Mouse (Mus musculus) liver, adult 2 months (tissue): ENCODE data around the gene Mtor. TPM values are rescaled to one million over a fixed set of nuclear protein-coding genes. Genes with fewer than 3 reads are reported as not detected.

ENCODE experiments used
- DNase-seq: peaks from one replicate; pipeline ENCODE4 v3.0.0-alpha.2; 2011; ENCODE audit warnings: low read depth, low spot score; ENCODE audit errors: extremely low read depth
- H3K27ac ChIP-seq: fragments of 200-500 bp; replicated peaks from 2 replicates; pipeline ENCODE4 v1.5.1; 2012; ENCODE audit warnings: low read depth, mild to moderate bottlenecking, control low read depth, inconsistent platforms, low read length; ENCODE audit not compliant: insufficient read depth
- H3K27me3 ChIP-seq: fragments of 200-500 bp; 2 replicates; pipeline ENCODE4 v1.6.1; 2012; ENCODE audit warnings: mild to moderate bottlenecking, moderate library complexity, low read length, inconsistent platforms; ENCODE audit not compliant: control insufficient read depth, insufficient read depth
- H3K36me3 ChIP-seq: fragments of 200-500 bp; 2 replicates; pipeline ENCODE4 v1.6.1; 2012; ENCODE audit warnings: low read length, inconsistent platforms; ENCODE audit not compliant: control insufficient read depth, insufficient read depth
- H3K4me1 ChIP-seq: fragments of 200-500 bp; 2 replicates; pipeline ENCODE4 v1.6.1; 2011; ENCODE audit warnings: low read length; ENCODE audit not compliant: control insufficient read depth, insufficient read depth
- H3K4me3 ChIP-seq: fragments of 200-500 bp; 2 replicates; pipeline ENCODE4 v1.5.1; 2011; ENCODE audit warnings: low read depth, mild to moderate bottlenecking, control low read depth, low read length, moderate library complexity; ENCODE audit not compliant: insufficient read depth
- H3K79me2 ChIP-seq: fragments of 200-500 bp; 2 replicates; pipeline ENCODE4 v1.6.1; 2012; ENCODE audit warnings: inconsistent platforms, mild to moderate bottlenecking, low read length, moderate library complexity; ENCODE audit not compliant: control insufficient read depth, insufficient read depth
- H3K9ac ChIP-seq: fragments of 200-500 bp; 2 replicates; pipeline ENCODE4 v1.6.1; 2012; ENCODE audit warnings: low read depth, mild to moderate bottlenecking, control low read depth, inconsistent platforms, low read length
- CTCF ChIP-seq: fragments of 200-500 bp; IDR thresholded peaks from 2 replicates; pipeline ENCODE4 v1.5.1; 2011; ENCODE audit warnings: low read depth, low read length, control low read depth
- POLR2A ChIP-seq: fragments of 200-500 bp; IDR thresholded peaks from 2 replicates; pipeline ENCODE4 v1.6.1; 2011; ENCODE audit warnings: low read length, control low read depth; ENCODE audit not compliant: insufficient read depth; ENCODE audit errors: extremely low read depth
- WGBS: fragments of 180-500 bp; shearing (Covaris S2); methylation state at CpG from one replicate; pipeline ENCODE4 v1.1.7; 2018; 5-methylcytosine and 5-hydroxymethylcytosine counted together
- polyA plus RNA-seq: library from polyadenylated mRNA; depleted of rRNA; stranded (reverse); fragments of >200 nt; gene quantifications from 2 replicates; pipeline ENCODE4 v1.2.3, GENCODE M21; 2012
- total RNA-seq: library from RNA; depleted of rRNA; stranded (reverse); fragments of >200 nt; gene quantifications from 2 replicates; pipeline ENCODE4 v1.2.3, GENCODE M21; 2014

Mtor gene
- total and polyA plus RNA-seq, 2 experiments, result 11.7 to 18.5 TPM

DNA sequence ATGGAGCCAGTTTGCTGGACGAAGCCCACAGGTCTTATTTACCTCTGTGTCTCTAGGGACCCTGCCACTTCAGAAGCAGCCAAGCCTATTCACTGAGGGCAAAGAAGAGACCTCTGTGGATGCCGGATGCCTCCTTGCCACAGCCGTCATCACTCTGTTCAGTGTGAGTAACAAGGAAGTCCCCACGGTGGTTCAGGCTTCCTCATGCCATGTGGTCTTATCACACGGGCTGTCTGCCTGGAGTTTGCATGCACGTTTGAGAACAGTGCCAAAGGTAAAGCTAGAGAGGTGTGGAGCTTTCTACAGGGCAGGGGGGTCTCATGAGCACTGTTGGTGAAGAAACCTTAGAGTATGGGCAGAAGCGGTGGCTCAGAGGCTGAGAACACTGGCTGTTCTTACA lies 124.8 kb downstream of the Mtor start:
- no peak overlapping the region for H3K9ac ChIP-seq

DNA sequence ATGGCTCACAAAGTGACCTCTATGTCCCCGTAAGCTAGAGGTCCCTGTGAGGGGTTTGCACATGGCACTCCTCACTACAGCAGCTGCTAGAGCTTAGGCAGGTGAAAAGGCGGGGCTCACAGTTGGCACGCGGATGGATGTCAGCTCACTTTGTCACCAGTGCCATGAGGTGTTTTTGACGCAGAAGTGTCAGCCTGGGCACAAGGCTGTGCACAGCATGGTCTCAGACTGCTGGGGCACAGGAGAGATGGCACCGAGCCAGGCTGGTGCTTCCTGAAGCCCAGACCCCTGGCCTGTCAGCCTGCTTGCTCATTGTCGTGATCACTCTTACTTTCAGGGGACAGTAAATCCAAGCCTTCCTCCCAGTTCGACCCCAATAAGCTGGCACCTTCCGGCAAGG lies 132.4 kb downstream of the Mtor start:
- H3K36me3 ChIP-seq, result peaks cover 12% of the 10 kb centered on the region; the same call in 1 of the 2 replicates
- H3K9ac ChIP-seq, result no peak overlapping the region
- H3K4me3 ChIP-seq, result no peak overlapping the region
- TF ChIP-seq CTCF (no peak), POLR2A (no peak)
- H3K79me2 ChIP-seq, result no peaks in the 10 kb centered on the region
- 87% methylated on average over 9 of the region's 9 CpGs for WGBS
- H3K4me1 ChIP-seq, result no peaks in the 10 kb centered on the region
- H3K27ac ChIP-seq, result no peak overlapping the region
- no peaks in the 10 kb centered on the region for H3K27me3 ChIP-seq
- no peak for DNase-seq

More for the DNA sequence above, 124.8 kb downstream of the Mtor start:
- 89% methylated on average over 7 of the region's 7 CpGs for WGBS
- DNase-seq, result no peak
- H3K4me1 ChIP-seq, result no peaks in the 10 kb centered on the region
- no peak overlapping the region for H3K4me3 ChIP-seq
- no peak overlapping the region for H3K27ac ChIP-seq
- no peaks in the 10 kb centered on the region for H3K79me2 ChIP-seq
- peaks cover 50% of the 10 kb centered on the region for H3K36me3 ChIP-seq
- no peak for TF ChIP-seq CTCF
- no peak for TF ChIP-seq POLR2A
- H3K27me3 ChIP-seq, result no peaks in the 10 kb centered on the region

DNA sequence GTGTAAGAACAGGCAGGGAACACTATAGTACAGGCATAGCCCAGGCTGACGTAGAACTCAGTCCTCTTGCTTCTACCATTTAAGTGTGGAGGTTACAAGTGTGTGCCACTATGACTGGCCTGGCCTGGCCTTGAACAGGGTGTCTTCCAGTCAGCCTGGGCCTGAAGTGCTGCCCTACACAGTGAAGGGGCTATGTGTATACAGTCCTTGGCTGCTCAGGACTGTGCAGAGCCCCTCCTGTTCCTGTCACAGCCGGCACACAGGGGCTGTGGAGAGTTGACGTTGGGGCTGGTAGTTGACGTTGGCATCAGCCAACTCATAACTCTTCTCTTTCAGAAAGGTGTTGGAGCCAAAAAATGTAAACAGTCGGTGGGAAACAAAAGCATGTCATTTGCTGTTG lies 133.0 kb downstream of the Mtor start:
- DNase-seq, result no peak
- Histone ChIP-seq H3K9ac (no peak overlapping the region), H3K27ac (no peak overlapping the region), H3K4me3 (no peak overlapping the region), H3K36me3 (peaks cover 12% of the 10 kb centered on the region; the same call in 1 of the 2 replicates), H3K27me3 (no peaks in the 10 kb centered on the region), H3K79me2 (no peaks in the 10 kb centered on the region), H3K4me1 (no peaks in the 10 kb centered on the region)
- no peak for TF ChIP-seq POLR2A
- no peak for TF ChIP-seq CTCF
- 93% methylated on average over 5 of the region's 5 CpGs for WGBS

DNA sequence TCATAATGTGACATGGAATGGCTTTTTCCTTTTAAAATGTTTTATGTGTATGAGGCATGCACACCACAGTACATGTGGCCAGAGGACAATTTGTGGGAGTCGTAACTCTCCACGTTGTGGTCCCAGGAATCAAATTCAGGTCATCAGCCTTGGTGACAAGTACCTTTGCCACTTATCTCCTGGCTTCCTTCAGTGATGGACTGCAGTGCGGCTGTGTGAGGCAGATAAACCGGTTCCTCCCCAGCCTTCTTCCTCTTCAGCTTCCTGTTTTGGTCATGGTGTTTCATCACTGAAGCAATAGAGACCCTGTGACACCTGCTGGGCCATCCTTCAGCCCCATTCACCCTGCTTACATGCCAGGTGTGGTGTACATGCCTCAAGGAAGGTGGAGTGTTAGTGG lies 134.8 kb downstream of the Mtor start:
- no peaks in the 10 kb centered on the region for H3K27me3 ChIP-seq
- no peak overlapping the region for H3K4me3 ChIP-seq
- no peak for DNase-seq
- no peak for TF ChIP-seq CTCF
- TF ChIP-seq POLR2A, result no peak
- H3K36me3 ChIP-seq, result peaks cover 2% of the 10 kb centered on the region; the same call in 1 of the 2 replicates
- no peak overlapping the region for H3K27ac ChIP-seq
- H3K79me2 ChIP-seq, result no peaks in the 10 kb centered on the region
- 62% methylated on average over 4 of the region's 4 CpGs for WGBS
- no peak overlapping the region for H3K9ac ChIP-seq
- H3K4me1 ChIP-seq, result no peaks in the 10 kb centered on the region

DNA sequence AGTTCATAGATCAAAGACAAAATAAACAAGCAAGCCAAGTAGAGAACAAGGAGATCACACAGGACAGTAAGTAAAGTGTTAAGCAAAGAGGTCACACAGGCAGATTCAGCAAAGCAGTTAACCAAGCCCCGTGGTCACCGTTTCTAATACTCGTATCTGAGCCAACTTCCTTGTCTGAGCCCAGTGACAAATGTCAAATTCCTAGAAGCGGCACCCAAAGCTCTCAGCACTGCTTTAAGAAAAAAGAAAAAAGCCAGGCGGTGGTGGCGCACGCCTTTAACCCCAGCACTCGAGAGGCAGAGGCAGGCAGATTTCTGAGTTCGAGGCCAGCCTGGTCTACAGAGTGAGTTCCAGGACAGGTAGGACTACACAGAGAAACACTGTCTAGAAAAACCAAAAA lies 138.2 kb downstream of the Mtor start:
- 68% methylated on average over 9 of the region's 9 CpGs for WGBS
- H3K9ac ChIP-seq, result no peak overlapping the region
- H3K27me3 ChIP-seq, result no peaks in the 10 kb centered on the region
- peaks cover 3% of the 10 kb centered on the region; the same call in 1 of the 2 replicates for H3K79me2 ChIP-seq
- no peak for DNase-seq
- no peak overlapping the region for H3K27ac ChIP-seq
- peaks cover 3% of the 10 kb centered on the region for H3K4me1 ChIP-seq
- H3K36me3 ChIP-seq, result no peaks in the 10 kb centered on the region; the same call in 1 of the 2 replicates
- H3K4me3 ChIP-seq, result no peak overlapping the region
- TF ChIP-seq CTCF (no peak), POLR2A (no peak)

DNA sequence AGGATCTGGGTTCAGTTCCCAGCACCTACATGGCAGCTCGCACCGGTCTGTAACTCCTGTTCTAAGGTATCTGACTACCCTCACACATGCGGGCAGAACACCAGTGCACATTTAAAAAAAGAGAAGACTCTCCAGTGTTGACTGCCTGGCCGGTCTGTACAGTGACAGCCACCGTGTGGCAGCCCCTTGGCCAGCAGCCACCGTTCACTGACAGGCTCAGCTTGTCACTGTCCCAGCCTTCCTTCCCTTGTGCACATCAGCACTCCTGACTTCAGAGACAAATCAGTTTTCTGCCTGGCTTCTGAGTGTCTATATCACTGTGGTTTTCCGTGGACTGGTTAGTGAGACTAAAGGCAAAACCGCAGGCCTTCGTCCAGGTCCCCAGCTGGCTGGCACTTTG lies 140.4 kb downstream of the Mtor start:
- Histone ChIP-seq H3K27ac (no peak overlapping the region), H3K36me3 (no peaks in the 10 kb centered on the region), H3K9ac (no peak overlapping the region), H3K4me3 (no peak overlapping the region), H3K27me3 (no peaks in the 10 kb centered on the region), H3K4me1 (peaks cover 10% of the 10 kb centered on the region), H3K79me2 (peaks cover 9% of the 10 kb centered on the region; the same call in 1 of the 2 replicates)
- no peak for DNase-seq
- TF ChIP-seq POLR2A, result no peak
- no peak for TF ChIP-seq CTCF
- 74% methylated on average over 9 of the region's 9 CpGs for WGBS
